ENCODE assay signal across 8 mouse cellular contexts in genomic region chr17:35045807-35046680, GRCm38 (mm10). TPM values are rescaled to one million over a fixed set of nuclear protein-coding genes. Genes with fewer than 3 reads are reported as not detected.
DNase-seq lines count a peak whose midpoint lies in the region; ATAC-seq and TF ChIP-seq lines count a peak whose summit lies in the region.

No protein-coding gene starts in this region.

- no peak for TF ChIP-seq CTCF in gastrocnemius, adult 2 months (IDR thresholded peaks at IDR 0.05)
- TF ChIP-seq CTCF in thymus, adult 2 months (IDR thresholded peaks at IDR 0.05; ENCODE audit: borderline replicate concordance, control insufficient read depth, extremely low read depth, insufficient read depth, low read length, poor library complexity): no peak
- no peak for TF ChIP-seq CTCF in olfactory bulb, adult 2 months (IDR thresholded peaks at IDR 0.05; ENCODE audit: insufficient read depth, low read depth, low read length)

- 3% methylated on average over 48 of the region's 48 CpGs for WGBS in thymus, adult 2 months
- WGBS in limb, embryonic 13.5 days: 5% methylated on average over 42 of the region's 48 CpGs
- 6% methylated on average over 48 of the region's 48 CpGs for WGBS in olfactory bulb, adult 2 months

- intact Hi-C loops in gastrocnemius, adult 2 months (cut with DNase I): no loop called here
- intact Hi-C loops in left cerebral cortex, postnatal 14 days (cut with DNase I): no loop called here

- H3K4me2 ChIP-seq in limb, embryonic 13.5 days (replicated peaks): peak overlapping the region; percentile 96

- peak overlapping the region; percentile 66 for H3K27ac ChIP-seq in gastrocnemius, adult 2 months
- peak overlapping the region; percentile 6; the same call in 1 of the 2 replicates for H3K27ac ChIP-seq in thymus, adult 2 months (ENCODE audit: control insufficient read depth, insufficient read depth, low read length)
- peak overlapping the region; percentile 87 for H3K27ac ChIP-seq in limb, embryonic 13.5 days
- H3K27ac ChIP-seq in olfactory bulb, adult 2 months (ENCODE audit: insufficient read depth, low read depth, low read length): no peak overlapping the region

- no peaks in the 10 kb centered on the region for H3K27me3 ChIP-seq in thymus, adult 2 months (ENCODE audit: control insufficient read depth, insufficient read depth, low read length)
- H3K27me3 ChIP-seq in limb, embryonic 13.5 days: no peaks in the 10 kb centered on the region

- no peak for DNase-seq in gastrocnemius, adult 2 months
- no peak for DNase-seq in gastrocnemius, adult 8-10 months (ENCODE audit: low spot score in 2 of 2)
- DNase-seq in thymus, adult 2 months: no peak
- DNase-seq in thymus, postnatal 0 days (ENCODE audit: low spot score): no peak
- no peak for DNase-seq in layer of hippocampus, adult 9-10 months (ENCODE audit: low spot score)
- DNase-seq in left cerebral cortex, postnatal 14 days (ENCODE audit: low spot score in 2 of 2): no peak

- peak overlapping the region; percentile 77 for H3K4me3 ChIP-seq in gastrocnemius, adult 2 months
- peak overlapping the region; percentile 54 for H3K4me3 ChIP-seq in thymus, adult 2 months (ENCODE audit: control insufficient read depth, insufficient read depth, low read length)
- H3K4me3 ChIP-seq in limb, embryonic 13.5 days: peak overlapping the region; percentile 61
- peak overlapping the region; percentile 73 for H3K4me3 ChIP-seq in olfactory bulb, adult 2 months (ENCODE audit: insufficient read depth, low read depth, low read length)

- ATAC-seq in limb, embryonic 13.5 days (ENCODE audit: low FRiP score, low read depth): no peak

- no peaks in the 10 kb centered on the region for H3K9me3 ChIP-seq in limb, embryonic 13.5 days

- peaks cover 31% of the 10 kb centered on the region for H3K4me1 ChIP-seq in thymus, adult 2 months (replicated peaks; ENCODE audit: control insufficient read depth, insufficient read depth, low read length)
- H3K4me1 ChIP-seq in limb, embryonic 13.5 days: peaks cover 46% of the 10 kb centered on the region
- H3K4me1 ChIP-seq in olfactory bulb, adult 2 months (ENCODE audit: control insufficient read depth, insufficient read depth, low read length): peaks cover 23% of the 10 kb centered on the region

- peak overlapping the region; percentile 90 for H3K9ac ChIP-seq in limb, embryonic 13.5 days

- TF ChIP-seq POLR2A in thymus, adult 2 months (IDR thresholded peaks at IDR 0.05; ENCODE audit: control insufficient read depth, extremely low read depth, insufficient read depth, low read length, poor library complexity): no peak
- no peak for TF ChIP-seq POLR2A in olfactory bulb, adult 2 months (IDR thresholded peaks at IDR 0.05; ENCODE audit: insufficient read depth, low read depth, low read length)

- H3K36me3 ChIP-seq in thymus, adult 2 months (ENCODE audit: control insufficient read depth, insufficient read depth, low read length): no peaks in the 10 kb centered on the region
- no peaks in the 10 kb centered on the region for H3K36me3 ChIP-seq in limb, embryonic 13.5 days

RNA-seq across cellular contexts. Expression of gene Msh5, which starts 0.5 kb away (rescaled TPM):
- not detected for total RNA-seq in gastrocnemius, adult 2 months (2021)
- total RNA-seq in gastrocnemius, adult 8-10 months (2022): not detected
- 15.5 and 20.0 TPM in 2 replicates for polyA plus RNA-seq in thymus, adult 2 months (2012; rRNA removed)
- 8.9 and 13.5 TPM in 2 replicates for polyA plus RNA-seq in thymus, postnatal 0 days (2015; fragmentation: Nextera tagmentation; extraction: Ambion mirVana)
- polyA plus RNA-seq in limb, embryonic 13.5 days (2015; fragmentation: Nextera tagmentation; extraction: Ambion mirVana): 2.6 and 4.6 TPM in 2 replicates
- polyA plus RNA-seq in olfactory bulb, adult 2 months (2012; ENCODE audit: insufficient read depth, insufficient read length, low replicate concordance, missing spikeins): not detected in 2 replicates
- total RNA-seq in left cerebral cortex, postnatal 14 days (2021): under 1 TPM; 0.59 to 0.75 TPM

RNA-seq across cellular contexts. Expression of gene Clic1, which starts 3.7 kb away (rescaled TPM):
- 10 to 100 TPM in 1 of 2 experiments, 1 to 10 TPM in 1; 7.2 to 11.3 TPM for total RNA-seq in gastrocnemius, adult 2 months (2021)
- total RNA-seq in gastrocnemius, adult 8-10 months (2022): 1 to 10 TPM; 5.2 to 9.0 (median 6.6) TPM
- polyA plus RNA-seq in thymus, adult 2 months (2012; rRNA removed): 316 and 321 TPM in 2 replicates
- 501 and 524 TPM in 2 replicates for polyA plus RNA-seq in thymus, postnatal 0 days (2015; fragmentation: Nextera tagmentation; extraction: Ambion mirVana)
- 247 and 266 TPM in 2 replicates for polyA plus RNA-seq in limb, embryonic 13.5 days (2015; fragmentation: Nextera tagmentation; extraction: Ambion mirVana)
- not detected in 2 replicates for polyA plus RNA-seq in olfactory bulb, adult 2 months (2012; ENCODE audit: insufficient read depth, insufficient read length, low replicate concordance, missing spikeins)
- total RNA-seq in left cerebral cortex, postnatal 14 days (2021): 10 to 100 TPM; 10.1 to 13.8 TPM

RNA-seq across cellular contexts. Expression of gene Ddah2, which starts 12.8 kb away (rescaled TPM):
- 1 to 10 TPM; 6.9 to 9.3 TPM for total RNA-seq in gastrocnemius, adult 2 months (2021)
- 1 to 10 TPM; 4.3 to 6.2 (median 5.1) TPM for total RNA-seq in gastrocnemius, adult 8-10 months (2022)
- polyA plus RNA-seq in thymus, adult 2 months (2012; rRNA removed): 54.0 and 55.3 TPM in 2 replicates
- polyA plus RNA-seq in thymus, postnatal 0 days (2015; fragmentation: Nextera tagmentation; extraction: Ambion mirVana): 51.6 and 57.5 TPM in 2 replicates
- 423 and 428 TPM in 2 replicates for polyA plus RNA-seq in limb, embryonic 13.5 days (2015; fragmentation: Nextera tagmentation; extraction: Ambion mirVana)
- not detected in 2 replicates for polyA plus RNA-seq in olfactory bulb, adult 2 months (2012; ENCODE audit: insufficient read depth, insufficient read length, low replicate concordance, missing spikeins)
- 10 to 100 TPM; 16.9 to 19.4 TPM for total RNA-seq in left cerebral cortex, postnatal 14 days (2021)

RNA-seq across cellular contexts. Expression of gene Sapcd1, which starts 18.2 kb away (rescaled TPM):
- not detected for total RNA-seq in gastrocnemius, adult 2 months (2021)
- total RNA-seq in gastrocnemius, adult 8-10 months (2022): not detected
- polyA plus RNA-seq in thymus, adult 2 months (2012; rRNA removed): 12.3 and 18.3 TPM in 2 replicates
- polyA plus RNA-seq in thymus, postnatal 0 days (2015; fragmentation: Nextera tagmentation; extraction: Ambion mirVana): 18.2 and 22.5 TPM in 2 replicates
- 7.2 and 8.2 TPM in 2 replicates for polyA plus RNA-seq in limb, embryonic 13.5 days (2015; fragmentation: Nextera tagmentation; extraction: Ambion mirVana)
- polyA plus RNA-seq in olfactory bulb, adult 2 months (2012; ENCODE audit: insufficient read depth, insufficient read length, low replicate concordance, missing spikeins): not detected in 2 replicates
- total RNA-seq in left cerebral cortex, postnatal 14 days (2021): under 1 TPM in 1 of 2 experiments, not detected in 1; 0.92 TPM

RNA-seq across cellular contexts. Expression of gene Ly6g6c, which starts 19.1 kb away (rescaled TPM):
- total RNA-seq in gastrocnemius, adult 2 months (2021): not detected
- not detected for total RNA-seq in gastrocnemius, adult 8-10 months (2022)
- polyA plus RNA-seq in thymus, adult 2 months (2012; rRNA removed): 3.6 and 5.0 TPM in 2 replicates
- 0.27 and 0.57 TPM in 2 replicates for polyA plus RNA-seq in thymus, postnatal 0 days (2015; fragmentation: Nextera tagmentation; extraction: Ambion mirVana)
- polyA plus RNA-seq in limb, embryonic 13.5 days (2015; fragmentation: Nextera tagmentation; extraction: Ambion mirVana): 0.15 TPM in 1 of 2 replicates, not detected in the other
- polyA plus RNA-seq in olfactory bulb, adult 2 months (2012; ENCODE audit: insufficient read depth, insufficient read length, low replicate concordance, missing spikeins): not detected in 2 replicates
- total RNA-seq in left cerebral cortex, postnatal 14 days (2021): not detected

Comparison
In these comparisons a context has a peak if more than half of its experiments do, and no peak if none do; other contexts are left out.
1. RNA of gene Ddah2, which starts 12.8 kb away (polyA plus RNA-seq): 423 to 428 TPM in limb, embryonic 13.5 days, 54.0 to 55.3 TPM in thymus, adult 2 months and 51.6 to 57.5 TPM in thymus, postnatal 0 days; not detected in olfactory bulb, adult 2 months; every median in the first group is over 10 times any median in the second.
2. Peak in every context shown above with its lines, with median percentiles within 50 percentile points of each other: H3K4me3 ChIP-seq.